Comparison of ENCODE assay signal across 26 mouse cellular contexts in the genomic region with DNA sequence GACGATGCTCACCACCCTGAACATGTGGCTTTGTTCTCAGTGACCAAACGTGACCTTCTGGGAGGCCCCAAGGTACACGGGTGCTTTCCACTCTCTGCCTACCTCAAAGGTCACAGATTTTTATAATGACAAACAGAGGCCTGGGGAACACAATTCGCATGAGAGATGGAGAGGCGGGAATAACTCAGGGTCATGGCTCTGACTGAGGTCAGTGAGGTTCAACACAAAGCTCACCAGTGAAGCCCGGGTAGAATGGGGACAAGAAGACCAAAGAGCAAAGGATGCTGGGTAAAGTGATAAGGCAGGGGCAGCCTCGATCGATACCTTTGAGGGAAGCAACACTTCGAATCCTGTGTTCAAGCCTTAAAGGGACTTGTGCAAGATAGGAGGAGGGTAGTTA.
DNase-seq lines count a peak whose midpoint lies in the region; ATAC-seq and TF ChIP-seq lines count a peak whose summit lies in the region.
"Had no signal": no experiment of that assay in that cellular context is flagged by ENCODE, and none has a peak within 500 bp of the region (broad histone marks: within the 10 kb centered on the region; RNA-seq: fewer than 3 reads in every experiment).

No protein-coding gene starts in this region.

- WGBS in liver, adult 2 months: 15% methylated on average over 9 of the region's 9 CpGs
- 65% methylated on average over 9 of the region's 9 CpGs for WGBS in liver, embryonic 12.5 days (ENCODE audit: insufficient replicate concordance)
- 64% methylated on average over 9 of the region's 9 CpGs for WGBS in liver, embryonic 15.5 days (ENCODE audit: insufficient replicate concordance)
- 72% methylated on average over 9 of the region's 9 CpGs for WGBS in liver, embryonic 11.5 days
- WGBS in limb, embryonic 10.5 days: 76% methylated on average over 9 of the region's 9 CpGs
- 70% methylated on average over 9 of the region's 9 CpGs for WGBS in liver, postnatal 0 days (ENCODE audit: insufficient replicate concordance)
- 85% methylated on average over 9 of the region's 9 CpGs for WGBS in forebrain, postnatal 0 days

- no peaks in the 10 kb centered on the region for H3K36me3 ChIP-seq in liver, adult 2 months (ENCODE audit: control insufficient read depth, insufficient read depth, low read length)
- peaks cover 7% of the 10 kb centered on the region for H3K36me3 ChIP-seq in liver, embryonic 12.5 days
- no peaks in the 10 kb centered on the region for H3K36me3 ChIP-seq in liver, embryonic 15.5 days (replicated peaks)
- peaks cover 3% of the 10 kb centered on the region; the same call in 1 of the 2 replicates for H3K36me3 ChIP-seq in liver, embryonic 11.5 days (ENCODE audit: control insufficient read depth, insufficient read depth, low read length)
- peaks cover 20% of the 10 kb centered on the region for H3K36me3 ChIP-seq in limb, embryonic 10.5 days
- H3K36me3 ChIP-seq in liver, postnatal 0 days (replicated peaks; ENCODE audit: insufficient read depth, low read length): no peaks in the 10 kb centered on the region
- H3K36me3 ChIP-seq in forebrain, postnatal 0 days (ENCODE audit: insufficient read depth): no peaks in the 10 kb centered on the region
- H3K36me3 ChIP-seq: embryonic facial prominence, embryonic 15.5 days had no signal

- DNase-seq in liver, adult 2 months (ENCODE audit: extremely low read depth, low read depth, low spot score): peak; percentile 97
- DNase-seq in liver, embryonic 11.5 days (ENCODE audit: low spot score): no peak
- DNase-seq in limb, embryonic 10.5 days (ENCODE audit: low spot score): no peak
- no peak for DNase-seq in liver, postnatal 0 days
- no peak for DNase-seq in spleen, adult 12 weeks (ENCODE audit: low spot score)
- no peak for DNase-seq in forebrain, postnatal 0 days
- DNase-seq: adrenal gland, adult 2 months; adrenal gland, postnatal 10 days; adrenal gland, postnatal 25 days; cerebellum, adult 11 months; cerebellum, adult 18-20 months; cerebellum, adult 8-10 months; cerebellum, adult 9-11 months; cerebellum, postnatal 14 days; cerebellum, postnatal 36 days; embryo, embryonic 11 days had no signal

- no peaks in the 10 kb centered on the region for H3K27me3 ChIP-seq in liver, adult 2 months (ENCODE audit: control insufficient read depth, insufficient read depth, low read length)
- no peaks in the 10 kb centered on the region for H3K27me3 ChIP-seq in liver, embryonic 12.5 days (replicated peaks)
- H3K27me3 ChIP-seq in liver, embryonic 15.5 days: no peaks in the 10 kb centered on the region
- no peaks in the 10 kb centered on the region for H3K27me3 ChIP-seq in liver, embryonic 11.5 days (replicated peaks; ENCODE audit: control insufficient read depth, insufficient read depth, low read length)
- H3K27me3 ChIP-seq in limb, embryonic 10.5 days (ENCODE audit: low read depth, poor library complexity, severe bottlenecking): no peaks in the 10 kb centered on the region
- no peaks in the 10 kb centered on the region for H3K27me3 ChIP-seq in liver, postnatal 0 days (ENCODE audit: insufficient read depth, low read length)
- no peaks in the 10 kb centered on the region for H3K27me3 ChIP-seq in forebrain, postnatal 0 days (ENCODE audit: insufficient read depth, low read length)
- H3K27me3 ChIP-seq: embryonic facial prominence, embryonic 13.5 days; embryonic facial prominence, embryonic 15.5 days; forebrain, embryonic 12.5 days had no signal

- peak overlapping the region; percentile 80 for H3K27ac ChIP-seq in liver, adult 2 months (replicated peaks; ENCODE audit: insufficient read depth, low read depth, low read length)
- no peak overlapping the region for H3K27ac ChIP-seq in liver, embryonic 12.5 days
- no peak overlapping the region for H3K27ac ChIP-seq in liver, embryonic 15.5 days (replicated peaks)
- H3K27ac ChIP-seq in liver, embryonic 11.5 days (ENCODE audit: low read depth, low read length): no peak overlapping the region
- peak overlapping the region; percentile 14; the same call in 1 of the 2 replicates for H3K27ac ChIP-seq in limb, embryonic 10.5 days
- H3K27ac ChIP-seq in liver, postnatal 0 days (ENCODE audit: low read depth): 0 out of 2 replicates have a peak overlapping the region, but pooled peaks have one; percentile 45
- H3K27ac ChIP-seq in forebrain, postnatal 0 days (ENCODE audit: low read depth, low read length): no peak overlapping the region
- H3K27ac ChIP-seq: embryonic facial prominence, embryonic 15.5 days; forebrain, embryonic 12.5 days had no signal

- no peak for TF ChIP-seq POLR2A in liver, adult 2 months (IDR thresholded peaks at IDR 0.05; ENCODE audit: extremely low read depth, insufficient read depth, low read length)

- no peak overlapping the region for H3K4me2 ChIP-seq in liver, embryonic 12.5 days
- H3K4me2 ChIP-seq in liver, embryonic 15.5 days: no peak overlapping the region
- no peak overlapping the region for H3K4me2 ChIP-seq in liver, embryonic 11.5 days
- no peak overlapping the region for H3K4me2 ChIP-seq in liver, postnatal 0 days (ENCODE audit: low read depth, low read length)
- H3K4me2 ChIP-seq in forebrain, postnatal 0 days (ENCODE audit: low read depth): no peak overlapping the region
- H3K4me2 ChIP-seq: embryonic facial prominence, embryonic 13.5 days; embryonic facial prominence, embryonic 15.5 days; forebrain, embryonic 12.5 days had no signal

- peaks cover 13% of the 10 kb centered on the region for H3K4me1 ChIP-seq in liver, adult 2 months (ENCODE audit: control insufficient read depth, insufficient read depth, low read length)
- no peaks in the 10 kb centered on the region for H3K4me1 ChIP-seq in liver, embryonic 12.5 days
- H3K4me1 ChIP-seq in liver, embryonic 15.5 days (replicated peaks): peaks cover 4% of the 10 kb centered on the region; the same call in 1 of the 2 replicates
- H3K4me1 ChIP-seq in liver, embryonic 11.5 days (replicated peaks; ENCODE audit: control insufficient read depth, insufficient read depth, low read length): no peaks in the 10 kb centered on the region
- H3K4me1 ChIP-seq in limb, embryonic 10.5 days: peaks cover 16% of the 10 kb centered on the region
- no peaks in the 10 kb centered on the region for H3K4me1 ChIP-seq in liver, postnatal 0 days (ENCODE audit: insufficient read depth)
- H3K4me1 ChIP-seq in forebrain, postnatal 0 days (ENCODE audit: insufficient read depth): peaks cover 4% of the 10 kb centered on the region; the same call in 1 of the 2 replicates

- no peak for TF ChIP-seq EP300 in liver, postnatal 0 days (IDR thresholded peaks at IDR 0.05; ENCODE audit: low read depth)

- TF ChIP-seq CTCF in liver, adult 2 months (IDR thresholded peaks at IDR 0.05; ENCODE audit: low read depth, low read length): no peak
- no peak for TF ChIP-seq CTCF in liver, postnatal 0 days (IDR thresholded peaks at IDR 0.05; ENCODE audit: low read depth)
- no peak for TF ChIP-seq CTCF in forebrain, postnatal 0 days (IDR thresholded peaks at IDR 0.05; ENCODE audit: low read depth)

- peaks cover 6% of the 10 kb centered on the region; the same call in 1 of the 2 replicates for H3K9me3 ChIP-seq in liver, embryonic 12.5 days (replicated peaks)
- H3K9me3 ChIP-seq in liver, embryonic 15.5 days (replicated peaks): no peaks in the 10 kb centered on the region
- peaks cover 6% of the 10 kb centered on the region; the same call in 1 of the 2 replicates for H3K9me3 ChIP-seq in liver, embryonic 11.5 days (ENCODE audit: control insufficient read depth, low read length)
- no peaks in the 10 kb centered on the region; the same call in 1 of the 2 replicates for H3K9me3 ChIP-seq in limb, embryonic 10.5 days (replicated peaks)
- H3K9me3 ChIP-seq in liver, postnatal 0 days (ENCODE audit: low read length): peaks cover 6% of the 10 kb centered on the region
- H3K9me3 ChIP-seq in forebrain, postnatal 0 days (ENCODE audit: low read length): 0 out of 2 replicates have a peak, but pooled peaks cover 6% of the 10 kb centered on the region

- H3K9ac ChIP-seq in liver, adult 2 months (ENCODE audit: low read depth, low read length): no peak overlapping the region
- H3K9ac ChIP-seq in liver, embryonic 12.5 days: no peak overlapping the region
- H3K9ac ChIP-seq in liver, embryonic 15.5 days: no peak overlapping the region
- H3K9ac ChIP-seq in liver, embryonic 11.5 days (ENCODE audit: low read depth, low read length): no peak overlapping the region
- no peak overlapping the region for H3K9ac ChIP-seq in liver, postnatal 0 days (replicated peaks)
- H3K9ac ChIP-seq in forebrain, postnatal 0 days: no peak overlapping the region
- H3K9ac ChIP-seq: embryonic facial prominence, embryonic 13.5 days; embryonic facial prominence, embryonic 15.5 days; forebrain, embryonic 12.5 days had no signal

- no peak overlapping the region for H3K4me3 ChIP-seq in liver, adult 2 months (ENCODE audit: insufficient read depth, low read depth, low read length)
- no peak overlapping the region for H3K4me3 ChIP-seq in liver, embryonic 12.5 days
- H3K4me3 ChIP-seq in liver, embryonic 15.5 days (replicated peaks): no peak overlapping the region
- H3K4me3 ChIP-seq in liver, embryonic 11.5 days (ENCODE audit: low read depth, low read length): no peak overlapping the region
- H3K4me3 ChIP-seq in limb, embryonic 10.5 days: no peak overlapping the region
- no peak overlapping the region for H3K4me3 ChIP-seq in liver, postnatal 0 days (ENCODE audit: low read depth, low read length)
- H3K4me3 ChIP-seq in forebrain, postnatal 0 days (ENCODE audit: low read depth, low read length): no peak overlapping the region
- H3K4me3 ChIP-seq: embryonic facial prominence, embryonic 13.5 days; embryonic facial prominence, embryonic 15.5 days; erythroblast, embryonic 14.5 days; forebrain, embryonic 10.5 days; forebrain, embryonic 12.5 days had no signal

- peaks cover 5% of the 10 kb centered on the region; the same call in 1 of the 2 replicates for H3K79me2 ChIP-seq in liver, adult 2 months (ENCODE audit: control insufficient read depth, insufficient read depth, low read length)

- ATAC-seq in liver, embryonic 12.5 days: no peak
- ATAC-seq in liver, embryonic 15.5 days (ENCODE audit: insufficient read depth): peak; percentile 34
- no peak for ATAC-seq in liver, embryonic 11.5 days (replicated peaks; ENCODE audit: low FRiP score)
- ATAC-seq in liver, postnatal 0 days: peak; percentile 85
- no peak for ATAC-seq in forebrain, postnatal 0 days
- ATAC-seq: CD4-positive, CD25-positive, alpha-beta regulatory T cell, adult 4 months; forebrain, embryonic 14.5 days; forebrain, embryonic 16.5 days had no signal

Comparison
In these comparisons a context has a peak if more than half of its experiments do, and no peak if none do; other contexts are left out.
1. H3K27ac ChIP-seq: peak in liver, adult 2 months (single experiment), limb, embryonic 10.5 days (single experiment) and liver, postnatal 0 days (single experiment); none in liver, embryonic 12.5 days (single experiment), liver, embryonic 15.5 days (single experiment), liver, embryonic 11.5 days (single experiment) and forebrain, postnatal 0 days (single experiment).
2. ATAC-seq: peak in liver, embryonic 15.5 days (single experiment) and liver, postnatal 0 days (single experiment); none in liver, embryonic 12.5 days (single experiment), liver, embryonic 11.5 days (single experiment) and forebrain, postnatal 0 days (single experiment).